Mouse (Mus musculus): ENCODE results near the gene 4930568D16Rik.

4930568D16Rik gene

GRCm38 (mm10) chr2:35367629-35368028, at the start of gene 4930568D16Rik:
Gene 4930568D16Rik (minus strand): TSS chr2:35367729.
- DNase-seq (ENCODE audit: low read depth, low spot score): no peak

DNA sequence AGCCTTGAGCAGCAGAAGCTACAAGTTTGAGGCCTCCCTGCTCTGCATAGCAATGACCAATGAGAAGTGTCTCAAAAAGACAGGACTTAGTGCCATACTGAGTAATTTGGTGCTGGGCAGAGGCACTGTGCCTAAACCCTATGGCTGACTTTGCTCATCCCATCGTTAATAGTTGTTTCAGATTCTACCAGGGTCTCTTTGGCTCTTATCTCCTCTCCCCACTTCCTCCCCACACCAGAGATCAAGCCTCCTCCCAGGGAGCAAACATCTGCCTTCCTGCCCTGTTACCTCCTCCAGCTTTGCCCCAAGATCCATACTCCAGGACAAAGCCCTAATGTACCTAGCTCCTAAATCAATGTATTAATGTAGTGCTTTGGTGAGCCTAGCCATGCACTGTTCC, 49.7 kb upstream of the 4930568D16Rik start:
- no peak for DNase-seq (ENCODE audit: low read depth, low spot score)

GRCm38 (mm10) chr2:35416473-35416872, 48.9 kb upstream of the 4930568D16Rik start:
- no peak for DNase-seq (ENCODE audit: low read depth, low spot score)

DNA sequence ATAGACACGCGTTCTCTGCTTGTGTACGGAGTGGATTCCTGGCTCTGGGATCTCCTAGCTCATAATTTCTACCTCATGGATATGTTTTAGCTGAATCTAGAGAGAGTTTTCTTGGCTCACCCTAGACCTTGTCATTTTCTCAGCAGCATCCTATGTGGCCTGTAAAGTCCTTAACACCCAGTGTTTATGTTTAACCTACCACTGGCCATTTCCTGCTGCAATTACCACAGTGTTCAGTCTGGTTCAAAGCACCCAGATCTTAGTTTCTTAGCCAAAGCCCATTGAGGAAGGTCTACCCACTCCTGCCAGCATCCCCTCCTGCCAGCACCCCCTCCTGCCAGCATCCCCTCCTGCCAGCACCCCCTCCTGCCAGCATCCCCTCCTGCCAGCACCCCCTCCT, 45.3 kb upstream of the 4930568D16Rik start:
- DNase-seq (ENCODE audit: low read depth, low spot score): no peak

DNA sequence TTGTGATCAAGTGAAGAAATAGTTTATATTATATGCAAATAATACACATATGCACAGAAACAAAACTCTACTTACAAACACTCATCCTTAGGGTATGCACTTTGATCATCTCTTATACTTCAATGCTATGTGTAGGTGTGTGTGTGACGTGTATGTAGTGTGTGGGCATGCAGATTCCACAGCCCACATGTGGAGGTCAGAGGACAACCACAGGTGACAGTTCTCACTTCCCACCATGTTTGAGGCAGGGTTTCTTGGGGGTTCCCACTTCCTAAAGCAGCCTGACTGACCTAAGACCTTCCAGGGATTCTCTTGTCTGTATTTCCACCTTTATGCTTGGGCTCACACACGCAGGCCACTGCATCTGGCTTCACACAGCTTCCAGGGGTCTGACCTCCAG, 44.7 kb upstream of the 4930568D16Rik start:
- no peak for DNase-seq (ENCODE audit: low read depth, low spot score)

DNA sequence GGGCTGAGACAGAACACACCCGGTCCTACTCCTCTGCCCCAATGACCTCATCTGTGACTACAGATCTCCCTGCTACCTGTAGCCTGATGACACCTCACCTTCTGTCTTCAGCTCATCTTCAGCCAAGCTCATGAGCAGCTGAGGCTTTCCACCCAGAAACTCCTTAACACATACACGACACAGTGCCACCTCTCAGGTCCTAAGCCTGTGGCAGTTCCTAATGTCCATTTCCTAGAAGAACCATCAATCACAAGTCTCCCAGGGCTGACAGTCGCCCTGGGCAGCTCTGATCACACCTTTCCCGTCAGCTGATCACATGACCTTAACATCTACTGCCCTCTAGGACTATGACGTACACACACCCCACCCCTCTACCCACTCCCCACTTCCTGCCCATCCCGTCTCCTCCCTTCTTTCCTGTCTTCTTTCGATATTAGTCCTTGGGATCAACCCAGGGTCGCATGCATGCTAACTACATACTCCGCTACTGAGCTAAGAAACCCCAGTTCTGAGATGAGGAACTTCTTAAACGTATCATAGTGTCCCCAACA, 44.2 kb upstream of the 4930568D16Rik start:
- DNase-seq (ENCODE audit: low read depth, low spot score): no peak

DNA sequence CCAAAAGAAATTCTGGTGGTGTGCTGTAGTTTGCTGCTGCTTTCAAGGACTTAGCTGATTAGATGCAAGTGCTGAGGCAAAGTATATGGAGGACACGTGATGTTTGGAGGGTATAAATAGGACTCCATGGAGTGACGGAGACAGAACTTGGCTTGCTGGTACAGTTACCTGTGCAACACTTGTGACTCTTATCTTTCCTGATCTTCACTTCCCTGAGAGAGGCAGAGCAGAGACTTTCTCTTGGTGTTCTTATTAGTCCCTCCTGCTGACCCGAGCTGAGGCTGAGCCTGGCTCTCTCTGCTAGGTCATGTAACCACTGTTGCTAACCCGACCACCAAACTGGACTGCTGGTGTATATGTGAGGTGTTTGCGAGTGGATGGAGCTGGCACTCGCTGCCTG, 41.9 kb upstream of the 4930568D16Rik start:
- no peak for DNase-seq (ENCODE audit: low read depth, low spot score)

DNA sequence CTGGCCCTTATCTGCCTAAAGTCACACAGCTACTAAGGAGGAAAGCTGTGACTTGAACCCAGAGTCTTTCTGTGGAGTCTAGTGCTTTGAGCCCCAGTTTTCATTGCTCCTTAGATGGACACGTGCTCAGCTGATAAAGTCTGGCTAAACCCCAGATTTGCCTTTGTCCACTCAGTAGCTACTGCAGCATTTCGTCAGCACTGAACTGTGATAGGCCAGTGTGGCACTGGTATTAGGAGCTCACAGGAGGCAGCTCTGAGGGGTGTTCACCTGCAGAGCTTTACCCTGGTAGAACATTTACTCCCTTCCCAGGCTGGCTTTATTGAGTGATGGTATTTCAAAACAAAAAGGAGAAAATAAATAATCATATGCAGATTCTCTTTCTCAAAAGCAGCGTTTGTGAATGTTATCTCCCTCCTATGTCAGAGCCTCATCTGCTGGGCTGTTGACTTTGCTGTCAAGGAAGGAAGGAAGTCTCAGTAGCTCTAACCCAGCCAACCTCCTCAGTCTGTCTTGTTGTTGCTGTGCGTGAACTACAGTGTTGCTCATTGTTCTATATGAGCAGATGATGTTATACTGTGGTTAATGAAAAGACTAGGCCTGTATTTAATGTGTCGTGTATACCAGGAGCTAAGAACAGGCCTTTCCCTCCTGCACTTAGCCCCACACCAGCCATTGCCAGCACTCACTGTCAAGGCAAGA, 41.0 kb upstream of the 4930568D16Rik start:
- DNase-seq (ENCODE audit: low read depth, low spot score): no peak

GRCm38 (mm10) chr2:35407878-35408277, 40.3 kb upstream of the 4930568D16Rik start:
- DNase-seq (ENCODE audit: low read depth, low spot score): no peak

GRCm38 (mm10) chr2:35407266-35407665, 39.7 kb upstream of the 4930568D16Rik start:
- no peak for DNase-seq (ENCODE audit: low read depth, low spot score)

DNA sequence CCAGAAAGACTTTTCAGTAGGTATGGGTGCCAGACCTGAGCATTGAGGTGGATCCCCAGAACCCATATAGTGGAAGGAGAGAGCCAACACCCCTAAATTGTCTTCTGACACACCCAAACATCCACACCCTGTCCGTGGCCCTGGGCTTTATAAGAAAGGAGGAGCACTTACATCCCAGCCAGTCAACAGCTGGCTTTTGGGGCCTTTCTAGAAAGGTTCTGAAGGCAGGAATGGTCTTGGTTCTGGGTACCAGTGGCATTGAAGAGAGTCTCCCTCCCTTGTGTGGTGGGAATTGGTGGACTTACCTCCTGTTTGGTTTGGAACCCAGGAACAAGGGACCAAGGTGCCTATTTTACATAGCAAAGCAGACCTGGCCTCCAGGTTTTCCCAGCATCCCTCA, 39.1 kb upstream of the 4930568D16Rik start:
- no peak for DNase-seq (ENCODE audit: low read depth, low spot score)

GRCm38 (mm10) chr2:35402391-35402790, 34.9 kb upstream of the 4930568D16Rik start:
- DNase-seq (ENCODE audit: low read depth, low spot score): no peak

GRCm38 (mm10) chr2:35400739-35401138, 33.2 kb upstream of the 4930568D16Rik start:
- DNase-seq (ENCODE audit: low read depth, low spot score): no peak

DNA sequence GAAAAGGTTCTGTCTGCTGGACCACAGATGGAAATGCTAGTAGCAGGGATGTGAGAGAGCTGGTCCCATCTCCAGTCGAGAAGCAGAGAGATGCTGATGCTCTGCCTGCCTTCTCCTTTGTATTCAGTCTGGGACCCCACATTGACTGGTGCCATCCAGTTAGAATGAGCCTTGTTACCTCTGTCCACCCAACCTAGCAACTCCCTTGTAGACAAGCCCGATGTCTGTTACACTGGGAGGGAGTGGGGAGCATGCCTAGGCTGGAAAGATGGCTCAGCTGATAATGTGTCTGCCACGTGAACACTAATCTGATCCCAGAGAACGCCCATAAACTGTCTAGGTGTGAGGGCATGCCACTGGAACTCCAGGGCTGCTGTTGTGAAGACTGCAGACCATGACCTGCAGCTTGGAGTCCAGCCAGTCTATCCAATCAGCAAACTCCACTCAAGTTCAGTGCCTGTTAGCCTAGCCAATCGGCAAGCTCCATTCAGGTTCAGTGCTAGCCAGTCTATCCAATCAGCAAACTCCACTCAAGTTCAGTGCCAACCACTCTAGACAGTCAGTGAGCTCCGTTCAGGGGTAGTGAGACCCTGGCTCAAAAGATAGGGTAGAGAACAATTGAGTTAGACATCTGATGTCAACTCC, 30.8 kb upstream of the 4930568D16Rik start:
- DNase-seq (ENCODE audit: low read depth, low spot score): no peak

GRCm38 (mm10) chr2:35397590-35398173, 30.2 kb upstream of the 4930568D16Rik start:
- DNase-seq (ENCODE audit: low read depth, low spot score): peak; percentile 31

DNA sequence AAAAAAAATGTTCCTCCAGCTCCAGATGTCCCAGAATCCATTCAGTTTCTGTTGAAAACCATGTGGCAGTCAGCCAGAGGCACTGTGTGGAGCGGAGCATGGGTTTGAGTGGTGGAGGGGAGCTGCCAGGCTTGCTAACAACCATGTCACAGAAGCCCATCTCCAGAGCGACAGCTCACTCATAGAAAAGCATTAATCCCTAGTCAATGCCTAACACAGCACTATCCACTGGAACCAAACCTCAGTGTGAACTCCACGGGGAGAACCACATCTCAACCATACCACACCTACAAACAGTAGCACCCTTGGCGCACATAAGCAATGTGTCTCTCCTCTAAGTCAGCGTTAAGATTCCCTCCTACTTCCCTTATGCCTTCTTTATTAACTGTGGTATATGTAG, 29.6 kb upstream of the 4930568D16Rik start, which contains the start of gene 4930402F06Rik:
Gene 4930402F06Rik, minus strand, starts transcription at position 80 of the 400 bp plus-strand sequence.
- no peak for DNase-seq (ENCODE audit: low read depth, low spot score)

- DNase-seq (ENCODE audit: low read depth, low spot score): no peak
Measured at GRCm38 (mm10) chr2:35385441-35385871, 17.9 kb upstream of the 4930568D16Rik start.

DNA sequence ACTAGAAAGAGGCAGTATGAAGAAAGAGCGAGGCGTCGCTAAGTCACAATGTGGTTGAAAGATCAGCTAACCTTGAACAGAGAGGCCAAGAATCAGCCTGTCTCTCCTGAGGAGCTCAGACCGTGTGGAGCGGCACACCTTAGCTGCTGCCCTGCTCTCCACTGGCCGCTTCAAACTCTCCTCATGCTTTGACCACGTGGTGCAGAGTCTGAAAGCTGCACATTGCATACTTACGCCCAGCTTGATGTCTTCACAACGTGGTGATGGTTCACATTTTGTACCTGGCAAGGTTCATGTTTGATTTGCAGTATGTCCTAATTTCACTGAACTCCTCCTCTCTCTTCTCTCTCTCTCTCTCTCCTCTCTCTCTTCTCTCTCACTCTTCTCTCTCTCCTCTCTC, 11.8 kb upstream of the 4930568D16Rik start:
- DNase-seq (ENCODE audit: low read depth, low spot score): no peak

DNA sequence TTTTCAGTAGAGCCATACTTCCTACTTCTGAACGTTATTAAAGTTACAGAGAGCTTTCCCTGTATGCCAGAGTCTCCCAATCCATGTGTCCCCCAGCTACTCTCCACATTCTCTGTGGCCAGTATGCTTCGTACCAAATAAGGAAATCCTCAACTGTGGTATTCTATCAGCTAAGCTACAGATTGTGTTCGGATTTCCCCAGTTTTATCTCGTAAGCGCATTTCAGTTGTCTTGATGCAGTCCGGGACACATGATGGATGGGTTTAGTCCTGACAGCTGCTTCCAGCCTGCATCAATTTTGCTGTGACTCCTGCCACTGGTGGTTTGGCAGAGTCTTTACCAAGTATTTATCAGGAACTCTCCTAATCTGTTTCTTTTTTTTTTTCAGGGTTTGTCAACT, 10.1 kb upstream of the 4930568D16Rik start:
- DNase-seq (ENCODE audit: low read depth, low spot score): no peak

GRCm38 (mm10) chr2:35373003-35373402, 5.5 kb upstream of the 4930568D16Rik start:
- DNase-seq (ENCODE audit: low read depth, low spot score): no peak

DNA sequence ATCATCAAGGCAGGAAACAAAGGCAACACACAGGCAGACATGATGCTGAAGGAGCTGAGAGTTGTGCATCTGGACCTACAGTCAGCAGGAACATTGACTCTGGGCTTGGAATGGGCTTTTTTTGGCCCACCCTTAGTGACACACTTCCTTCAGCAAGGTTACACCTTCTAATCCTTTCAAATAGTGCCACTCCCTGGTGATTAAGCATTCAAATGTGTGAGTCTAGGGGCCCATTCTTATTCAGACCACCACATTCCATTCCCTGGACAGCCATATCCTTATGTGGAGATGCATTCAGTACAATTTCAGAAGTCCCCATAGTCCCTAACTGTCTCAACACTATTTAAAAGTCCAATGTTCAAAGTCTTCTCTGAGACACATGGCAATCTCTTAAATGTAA, 3.2 kb upstream of the 4930568D16Rik start:
- no peak for DNase-seq (ENCODE audit: low read depth, low spot score)

DNA sequence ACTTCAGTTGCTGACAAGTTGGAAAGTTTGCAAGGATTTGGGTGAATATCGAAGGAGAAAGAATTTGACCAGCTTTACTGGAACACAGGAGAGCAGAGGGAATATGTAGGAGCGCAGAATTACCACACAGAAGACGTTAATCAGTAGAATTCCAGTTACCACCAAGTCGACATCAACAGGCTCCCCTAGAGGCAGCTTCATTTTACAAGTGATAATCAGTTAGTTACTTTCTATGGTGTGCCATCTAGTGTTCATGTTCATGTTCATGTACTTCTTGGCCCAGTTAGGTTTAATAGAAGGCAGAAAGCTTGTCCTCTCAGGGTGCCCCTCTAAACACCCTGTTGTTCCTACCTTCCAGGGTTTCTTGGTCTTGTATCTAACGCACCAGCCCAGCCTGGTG, 18.3 kb downstream of the 4930568D16Rik start:
- DNase-seq (ENCODE audit: low read depth, low spot score): no peak

GRCm38 (mm10) chr2:35345984-35346383, 21.5 kb downstream of the 4930568D16Rik start:
- no peak for DNase-seq (ENCODE audit: low read depth, low spot score)

All from WW6 (cell line).